Mouse (Mus musculus): ENCODE measurements around the gene Noct. TPM values are rescaled to one million over a fixed set of nuclear protein-coding genes. Genes with fewer than 3 reads are reported as not detected.

Gene Noct
- polyA plus RNA-seq, 1 experiment, result not detected

DNA sequence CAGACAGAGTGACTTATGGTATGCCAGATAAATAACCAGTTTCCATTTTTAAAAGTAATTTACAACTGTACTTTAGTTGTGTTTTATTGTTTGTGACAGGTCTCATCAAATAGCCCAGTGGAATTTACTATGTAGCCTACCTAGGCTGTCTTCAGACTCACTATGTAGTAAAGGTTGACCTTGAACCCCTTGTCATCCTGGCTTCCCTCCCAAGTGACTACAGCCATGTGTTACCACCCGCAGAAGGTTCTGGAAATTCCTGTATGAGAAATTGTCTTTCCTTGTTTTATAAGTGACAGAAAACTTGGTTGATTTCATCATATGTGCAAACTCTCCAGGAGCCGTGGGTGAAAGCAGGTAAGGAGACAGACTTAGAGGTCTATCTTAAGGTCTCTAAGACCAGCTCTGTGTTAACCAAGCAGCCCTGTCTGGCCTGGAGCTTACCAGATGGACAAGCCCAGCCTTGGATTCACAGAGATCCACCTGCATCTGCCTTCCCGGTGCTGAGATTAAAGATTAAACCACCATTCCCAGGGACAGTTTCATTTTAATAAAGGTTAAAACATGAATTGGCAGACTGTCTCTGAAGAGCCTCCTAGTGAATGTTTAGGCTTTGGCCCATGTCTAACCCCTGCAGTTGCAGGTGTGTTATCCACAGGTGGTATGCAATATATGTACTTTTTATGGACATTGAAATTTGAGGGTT lies 8.1 kb downstream of the Noct start:
- no peak overlapping the region for H3K27ac ChIP-seq (ENCODE audit: insufficient read depth, low read depth, low read length)
- no peak overlapping the region for H3K4me3 ChIP-seq (ENCODE audit: insufficient read depth, low read depth, low read length)
- peaks cover 18% of the 10 kb centered on the region for H3K4me1 ChIP-seq (ENCODE audit: control insufficient read depth, insufficient read depth, low read length)
- TF ChIP-seq CTCF (IDR thresholded peaks at IDR 0.05; ENCODE audit: insufficient read depth, low read depth, low read length) (no peak), POLR2A (IDR thresholded peaks at IDR 0.05; ENCODE audit: insufficient read depth, low read depth, low read length) (no peak)
- WGBS, result 93% methylated on average over 3 of the region's 3 CpGs

DNA sequence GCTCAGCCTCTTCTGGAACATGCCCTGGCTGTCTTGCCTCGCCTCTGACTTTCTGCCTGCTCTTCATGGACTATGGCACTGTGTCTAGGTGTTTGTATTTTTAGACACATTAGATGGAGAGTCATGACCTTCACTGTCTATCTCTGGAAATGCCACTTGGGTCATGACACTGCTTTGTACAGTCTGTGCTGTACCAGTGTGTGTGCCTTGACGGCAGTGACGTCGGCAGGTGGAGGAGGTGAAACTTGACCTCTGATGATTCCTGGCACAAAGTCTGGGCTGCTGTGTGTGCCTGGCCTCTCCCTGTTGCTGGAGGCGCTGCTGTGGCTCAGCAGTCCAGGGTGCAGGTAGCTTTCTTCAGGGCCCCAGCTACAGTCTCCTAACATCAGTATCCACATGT lies 9.2 kb downstream of the Noct start:
- TF ChIP-seq CTCF (IDR thresholded peaks at IDR 0.05; ENCODE audit: insufficient read depth, low read depth, low read length) (no peak), POLR2A (IDR thresholded peaks at IDR 0.05; ENCODE audit: insufficient read depth, low read depth, low read length) (no peak)
- WGBS, result 85% methylated on average over 5 of the region's 5 CpGs
- Histone ChIP-seq H3K4me3 (ENCODE audit: insufficient read depth, low read depth, low read length) (no peak overlapping the region), H3K4me1 (ENCODE audit: control insufficient read depth, insufficient read depth, low read length) (peaks cover 14% of the 10 kb centered on the region), H3K27ac (ENCODE audit: insufficient read depth, low read depth, low read length) (no peak overlapping the region)

DNA sequence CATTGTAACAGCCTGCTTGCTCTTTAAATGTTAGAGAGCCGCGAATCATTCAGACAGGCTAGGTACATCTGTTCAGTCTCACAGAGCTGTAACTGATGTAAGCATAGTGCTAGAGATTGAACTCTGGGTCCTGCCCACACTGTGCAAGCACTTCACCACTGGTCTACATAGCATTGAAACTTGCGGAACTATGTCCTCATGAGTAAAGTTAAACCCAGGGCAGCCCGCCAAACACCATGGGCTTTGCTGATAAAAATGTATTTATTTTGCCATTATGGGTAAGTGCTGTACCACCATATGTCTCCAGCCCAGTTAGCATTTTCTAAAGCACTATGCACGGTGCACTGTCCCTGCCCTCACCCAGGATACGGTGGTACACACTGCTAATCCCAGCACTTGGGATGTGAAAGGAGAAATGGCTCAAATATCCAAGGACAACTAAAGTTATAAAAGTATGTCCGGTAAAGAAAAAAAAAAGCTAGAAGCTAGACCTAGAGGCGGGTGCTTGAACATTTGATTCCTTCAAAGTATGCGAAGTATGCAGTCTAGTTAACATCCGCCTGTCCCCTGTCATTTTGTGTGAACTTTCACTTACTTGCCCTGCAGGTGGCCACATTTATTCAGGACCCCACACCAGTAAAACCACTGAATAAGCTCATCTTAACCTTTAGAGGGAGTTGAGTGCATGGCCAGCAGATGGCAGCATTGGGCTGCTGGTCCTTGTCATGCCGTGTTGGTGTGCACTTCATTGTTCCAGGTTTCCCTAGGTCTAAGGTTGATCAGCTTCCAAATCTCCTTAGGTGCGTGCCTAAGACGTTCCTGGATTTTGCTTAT lies 9.9 kb downstream of the Noct start:
- Histone ChIP-seq H3K4me1 (ENCODE audit: control insufficient read depth, insufficient read depth, low read length) (peaks cover 11% of the 10 kb centered on the region), H3K4me3 (ENCODE audit: insufficient read depth, low read depth, low read length) (no peak overlapping the region), H3K27ac (ENCODE audit: insufficient read depth, low read depth, low read length) (no peak overlapping the region)
- whole genome bisulfite sequencing, result 53% methylated on average over 13 of the region's 13 CpGs
- peak; percentile 61 for TF ChIP-seq CTCF (IDR thresholded peaks at IDR 0.05; ENCODE audit: insufficient read depth, low read depth, low read length)
- no peak for TF ChIP-seq POLR2A (IDR thresholded peaks at IDR 0.05; ENCODE audit: insufficient read depth, low read depth, low read length)

DNA sequence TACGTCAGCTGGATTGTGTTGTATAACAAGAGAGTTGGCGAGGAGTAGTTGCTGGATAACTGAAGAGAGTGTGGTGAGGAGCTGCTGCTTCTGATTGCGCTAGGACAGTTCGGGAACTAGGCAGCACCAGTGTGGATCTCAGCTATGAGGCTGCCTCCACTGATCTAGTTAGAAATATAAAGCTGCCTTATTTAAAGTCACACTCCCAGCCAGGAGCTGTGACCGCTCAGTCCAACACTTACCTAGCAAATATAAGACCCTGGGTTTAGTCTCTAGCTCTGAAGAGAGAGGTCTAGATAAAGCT lies 10.5 kb downstream of the Noct start:
- Histone ChIP-seq H3K4me3 (ENCODE audit: insufficient read depth, low read depth, low read length) (no peak overlapping the region), H3K4me1 (ENCODE audit: control insufficient read depth, insufficient read depth, low read length) (peaks cover 11% of the 10 kb centered on the region), H3K27ac (ENCODE audit: insufficient read depth, low read depth, low read length) (no peak overlapping the region)
- TF ChIP-seq CTCF (IDR thresholded peaks at IDR 0.05; ENCODE audit: insufficient read depth, low read depth, low read length), result no peak
- no peak for TF ChIP-seq POLR2A (IDR thresholded peaks at IDR 0.05; ENCODE audit: insufficient read depth, low read depth, low read length)
- WGBS, result 59% methylated on average over 5 of the region's 5 CpGs

DNA sequence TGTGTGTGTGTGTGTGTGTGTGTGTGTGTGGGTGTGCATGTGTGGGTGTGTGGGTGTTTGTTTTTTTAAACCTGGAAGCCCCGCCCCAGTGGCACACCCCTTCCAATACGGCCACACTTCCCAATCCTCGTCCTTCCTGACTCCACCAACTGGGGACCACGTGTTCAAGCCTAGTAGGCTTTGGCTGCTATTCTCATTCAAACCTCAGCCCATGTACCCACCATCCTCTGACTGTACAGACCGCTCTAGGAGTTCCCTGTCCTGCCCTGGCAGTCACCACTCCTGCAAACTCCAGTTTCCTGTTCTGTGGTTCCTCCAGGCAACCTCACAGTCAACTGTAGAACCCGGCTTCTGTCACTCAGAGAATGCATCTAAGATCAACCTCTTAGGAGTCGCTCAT lies 14.3 kb downstream of the Noct start:
- no peak overlapping the region for H3K4me3 ChIP-seq (ENCODE audit: insufficient read depth, low read depth, low read length)
- H3K4me1 ChIP-seq (ENCODE audit: control insufficient read depth, insufficient read depth, low read length), result peaks cover 7% of the 10 kb centered on the region
- no peak overlapping the region for H3K27ac ChIP-seq (ENCODE audit: insufficient read depth, low read depth, low read length)
- no peak for TF ChIP-seq CTCF (IDR thresholded peaks at IDR 0.05; ENCODE audit: insufficient read depth, low read depth, low read length)
- TF ChIP-seq POLR2A (IDR thresholded peaks at IDR 0.05; ENCODE audit: insufficient read depth, low read depth, low read length), result no peak
- WGBS, result 79% methylated on average over 7 of the region's 7 CpGs

DNA sequence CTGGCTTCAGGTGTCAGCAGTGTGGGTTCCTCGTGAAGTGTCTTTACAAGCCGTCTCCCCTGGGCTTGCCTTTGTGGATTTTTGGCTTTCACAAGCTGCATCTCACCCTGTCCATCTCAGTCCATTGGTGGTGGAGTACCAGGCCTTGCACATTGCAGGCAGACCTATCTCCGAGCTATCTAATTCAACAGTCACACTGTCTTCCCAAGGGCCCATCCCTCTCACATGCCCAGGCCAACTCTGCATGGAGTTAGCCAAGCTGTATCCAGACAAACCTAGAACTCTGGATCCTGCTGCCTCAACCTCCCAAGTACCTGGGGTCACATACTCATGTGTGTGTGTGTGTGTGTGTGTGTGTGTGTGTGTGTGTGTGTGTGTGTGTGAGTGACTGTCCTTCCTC lies 15.3 kb downstream of the Noct start:
- H3K4me3 ChIP-seq (ENCODE audit: insufficient read depth, low read depth, low read length), result no peak overlapping the region
- H3K4me1 ChIP-seq (ENCODE audit: control insufficient read depth, insufficient read depth, low read length), result peaks cover 7% of the 10 kb centered on the region
- no peak for TF ChIP-seq POLR2A (IDR thresholded peaks at IDR 0.05; ENCODE audit: insufficient read depth, low read depth, low read length)
- TF ChIP-seq CTCF (IDR thresholded peaks at IDR 0.05; ENCODE audit: insufficient read depth, low read depth, low read length), result no peak
- 90% methylated on average over 3 of the region's 3 CpGs for WGBS
- no peak overlapping the region for H3K27ac ChIP-seq (ENCODE audit: insufficient read depth, low read depth, low read length)

DNA sequence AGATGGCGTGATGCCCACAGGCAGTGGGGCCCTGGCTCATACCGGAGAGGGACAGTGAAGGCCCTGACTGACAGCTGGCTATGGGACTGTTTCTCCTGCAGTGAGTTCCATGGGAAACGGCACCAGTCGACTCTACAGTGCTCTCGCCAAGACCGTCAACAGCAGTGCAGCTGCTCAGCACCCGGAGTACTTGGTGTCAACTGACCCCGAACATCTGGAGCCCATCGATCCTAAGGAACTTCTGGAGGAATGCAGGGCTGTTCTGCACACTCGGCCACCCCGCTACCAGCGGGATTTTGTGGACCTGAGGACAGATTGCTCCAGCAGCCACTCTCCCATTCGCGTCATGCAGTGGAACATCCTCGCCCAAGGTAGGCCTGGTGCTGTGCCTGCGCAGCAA lies 23.5 kb downstream of the Noct start:
- 0 out of 2 replicates have a peak, but pooled peaks cover 5% of the 10 kb centered on the region for H3K4me1 ChIP-seq (ENCODE audit: control insufficient read depth, insufficient read depth, low read length)
- no peak for TF ChIP-seq CTCF (IDR thresholded peaks at IDR 0.05; ENCODE audit: insufficient read depth, low read depth, low read length)
- no peak for TF ChIP-seq POLR2A (IDR thresholded peaks at IDR 0.05; ENCODE audit: insufficient read depth, low read depth, low read length)
- no peak overlapping the region for H3K4me3 ChIP-seq (ENCODE audit: insufficient read depth, low read depth, low read length)
- 84% methylated on average over 16 of the region's 16 CpGs for WGBS
- H3K27ac ChIP-seq (ENCODE audit: insufficient read depth, low read depth, low read length), result no peak overlapping the region

DNA sequence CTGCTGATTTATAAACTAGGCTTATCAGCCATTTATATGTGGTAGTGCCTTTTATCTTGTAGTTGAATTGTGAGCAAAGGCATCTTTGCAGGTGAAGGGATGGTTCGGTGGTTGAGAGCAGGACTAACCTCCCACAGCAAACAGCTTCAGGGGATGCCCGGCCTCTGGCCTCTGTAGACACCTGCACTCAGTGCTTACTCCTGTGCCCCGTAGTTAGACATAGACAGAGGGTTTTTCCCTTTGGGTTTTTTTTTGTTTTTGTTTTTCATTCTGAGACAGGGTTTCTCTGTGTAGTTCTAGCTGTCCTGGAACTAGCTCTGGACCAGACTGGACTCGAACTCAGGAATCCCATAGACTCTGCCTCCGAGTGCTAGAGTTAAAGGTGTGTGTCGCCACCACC lies 24.4 kb downstream of the Noct start:
- Histone ChIP-seq H3K27ac (ENCODE audit: insufficient read depth, low read depth, low read length) (no peak overlapping the region), H3K4me3 (ENCODE audit: insufficient read depth, low read depth, low read length) (no peak overlapping the region), H3K4me1 (ENCODE audit: control insufficient read depth, insufficient read depth, low read length) (0 out of 2 replicates have a peak, but pooled peaks cover 5% of the 10 kb centered on the region)
- WGBS, result 95% methylated on average over 6 of the region's 6 CpGs
- no peak for TF ChIP-seq POLR2A (IDR thresholded peaks at IDR 0.05; ENCODE audit: insufficient read depth, low read depth, low read length)
- TF ChIP-seq CTCF (IDR thresholded peaks at IDR 0.05; ENCODE audit: insufficient read depth, low read depth, low read length), result no peak

DNA sequence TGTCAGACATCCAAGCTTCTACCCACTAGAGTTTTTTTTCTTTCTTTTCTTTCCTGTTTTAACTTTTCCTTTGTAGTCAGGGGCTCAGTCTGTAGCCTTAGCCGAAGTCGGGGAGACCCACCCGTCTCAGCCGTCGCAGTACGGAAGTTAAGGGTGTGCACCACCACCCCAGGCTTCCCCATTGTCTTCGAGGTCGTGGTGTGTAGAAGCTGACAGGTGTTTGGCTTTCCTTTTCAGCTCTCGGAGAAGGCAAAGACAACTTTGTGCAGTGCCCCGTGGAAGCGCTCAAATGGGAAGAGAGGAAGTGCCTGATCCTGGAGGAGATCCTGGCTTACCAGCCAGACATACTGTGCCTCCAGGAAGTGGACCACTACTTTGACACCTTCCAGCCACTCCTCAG lies 25.2 kb downstream of the Noct start:
- H3K4me1 ChIP-seq (ENCODE audit: control insufficient read depth, insufficient read depth, low read length), result 0 out of 2 replicates have a peak, but pooled peaks cover 5% of the 10 kb centered on the region
- 92% methylated on average over 11 of the region's 11 CpGs for whole genome bisulfite sequencing
- H3K4me3 ChIP-seq (ENCODE audit: insufficient read depth, low read depth, low read length), result no peak overlapping the region
- H3K27ac ChIP-seq (ENCODE audit: insufficient read depth, low read depth, low read length), result no peak overlapping the region
- TF ChIP-seq POLR2A (IDR thresholded peaks at IDR 0.05; ENCODE audit: insufficient read depth, low read depth, low read length) (no peak), CTCF (IDR thresholded peaks at IDR 0.05; ENCODE audit: insufficient read depth, low read depth, low read length) (no peak)
